Mouse (Mus musculus) bone marrow macrophage, adult 2 months (primary cell): ENCODE data around the gene Cdc25b.

Source experiments
- CTCF ChIP-seq: IDR thresholded peaks from 2 replicates; pipeline ENCODE4 v1.5.1; 2012; ENCODE audit warnings: low read depth, mild to moderate bottlenecking, low read length, moderate library complexity
- POLR2A ChIP-seq: IDR thresholded peaks from 2 replicates; pipeline ENCODE4 v1.6.1; 2012; ENCODE audit warnings: mild to moderate bottlenecking, low read depth, low read length, borderline replicate concordance

DNA sequence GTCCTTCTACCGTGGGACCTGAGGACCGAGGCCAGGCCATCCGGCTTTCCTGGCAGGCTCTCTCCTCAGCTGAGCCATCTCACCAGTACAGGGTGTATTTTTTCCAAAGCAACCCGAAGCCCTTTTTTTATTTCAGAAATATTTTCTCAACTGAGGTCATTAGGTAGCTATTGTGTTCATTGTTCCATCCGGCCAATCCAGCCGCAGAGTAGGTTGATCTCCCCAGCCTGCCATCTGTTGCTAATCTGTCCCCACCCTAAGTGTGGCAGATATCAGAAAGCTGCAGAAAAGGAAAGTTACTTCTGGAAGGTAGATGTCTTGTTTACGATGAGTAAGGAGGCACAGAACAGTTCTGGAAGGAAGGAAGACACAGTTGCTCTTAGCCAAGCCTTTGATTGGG lies 27.0 kb downstream of the Cdc25b start:
- TF ChIP-seq CTCF (no peak), POLR2A (no peak)
